Mouse (Mus musculus): ENCODE measurements around the gene Psma3. TPM values are rescaled to one million over a fixed set of nuclear protein-coding genes. Genes with fewer than 3 reads are reported as not detected.

Gene Psma3
- polyA plus RNA-seq, 1 experiment from 2014 or later, result 542 TPM

Other genes starting within 250 kb of the Psma3 start
- gene Frmd6, start 149.1 kb upstream of the Psma3 start, polyA plus RNA-seq (2014; fragmentation: Nextera tagmentation; extraction: Ambion mirVana), result 7.3 and 13.8 TPM in 2 replicates
- gene Actr10, start 36.8 kb upstream of the Psma3 start, polyA plus RNA-seq (2014; fragmentation: Nextera tagmentation; extraction: Ambion mirVana), result 210 and 242 TPM in 2 replicates
- gene Arid4a, start 41.4 kb downstream of the Psma3 start, polyA plus RNA-seq (2014; fragmentation: Nextera tagmentation; extraction: Ambion mirVana), result 44.9 and 45.0 TPM in 2 replicates
- not detected in 2 replicates for gene Tomm20l, start 136.8 kb downstream of the Psma3 start, polyA plus RNA-seq (2014; fragmentation: Nextera tagmentation; extraction: Ambion mirVana)
- gene Timm9, start 162.1 kb downstream of the Psma3 start, polyA plus RNA-seq (2014; fragmentation: Nextera tagmentation; extraction: Ambion mirVana), result 116 and 140 TPM in 2 replicates
- 13.8 and 15.7 TPM in 2 replicates for gene 2700049A03Rik, start 162.2 kb downstream of the Psma3 start, polyA plus RNA-seq (2014; fragmentation: Nextera tagmentation; extraction: Ambion mirVana)